Mouse (Mus musculus) olfactory bulb, adult 2 months (tissue): Measurements from ENCODE around the gene Vps37b.

Experiments
- CTCF ChIP-seq: fragments of 200-500 bp; IDR thresholded peaks from 2 replicates; pipeline ENCODE4 v1.5.1; 2012; ENCODE audit warnings: low read depth, mild to moderate bottlenecking, low read length, moderate library complexity; ENCODE audit not compliant: insufficient read depth
- POLR2A ChIP-seq: fragments of 200-500 bp; IDR thresholded peaks from 2 replicates; pipeline ENCODE4 v1.6.1; 2012; ENCODE audit warnings: mild to moderate bottlenecking, low read depth, low read length, moderate library complexity; ENCODE audit not compliant: insufficient read depth

GRCm38 (mm10) chr5:123996695-123997094, 35.4 kb downstream of the Vps37b start:
- TF ChIP-seq CTCF = no peak
- no peak for TF ChIP-seq POLR2A
